Mouse (Mus musculus): ENCODE measurements around the gene Olfr1344.
A peak's percentile ranks its signal among the peaks of the same experiment; 100 is the strongest.
"Not testable (repeated sequence)": the region's sequence is repeated elsewhere in the genome, so short reads cannot be mapped to it uniquely, and the experiment has no call there.

The Olfr1344 gene

GRCm38 (mm10) chr7:6438388-6438787 is at the start of gene Olfr1344:
TSS of gene Olfr1344 (plus strand) at chr7:6438688.
- DNase-seq (ENCODE audit: low read depth, low spot score) = no peak

- no peak for DNase-seq (ENCODE audit: low read depth, low spot score)
These were observed 49.5 kb upstream of the Olfr1344 start for GRCm38 (mm10) chr7:6388971-6389370.

GRCm38 (mm10) chr7:6389449-6389848 is 49.0 kb upstream of the Olfr1344 start:
- DNase-seq (ENCODE audit: low read depth, low spot score) = no peak

- DNase-seq (ENCODE audit: low read depth, low spot score) = peak; percentile 59
These were observed 40.2 kb upstream of the Olfr1344 start, which contains the start of gene Smim17 for GRCm38 (mm10) chr7:6397996-6398975. TSS of gene Smim17 (plus strand) at chr7:6398715.

GRCm38 (mm10) chr7:6410043-6410442 is 28.4 kb upstream of the Olfr1344 start, which contains the start of gene Gm20715:
TSS of gene Gm20715 (plus strand) at chr7:6410277.
- DNase-seq (ENCODE audit: low read depth, low spot score) = peak; percentile 33

- DNase-seq (ENCODE audit: low read depth, low spot score) = no peak
These were observed 23.7 kb upstream of the Olfr1344 start for GRCm38 (mm10) chr7:6414626-6415441.

GRCm38 (mm10) chr7:6415442-6415787 is 23.1 kb upstream of the Olfr1344 start:
- DNase-seq (ENCODE audit: low read depth, low spot score) = no peak

GRCm38 (mm10) chr7:6419894-6420293 is 18.6 kb upstream of the Olfr1344 start:
- DNase-seq (ENCODE audit: low read depth, low spot score) = no peak

GRCm38 (mm10) chr7:6429381-6429780 is 9.1 kb upstream of the Olfr1344 start:
- no peak for DNase-seq (ENCODE audit: low read depth, low spot score)

- DNase-seq (ENCODE audit: low read depth, low spot score) = no peak
These were observed 8.1 kb upstream of the Olfr1344 start for GRCm38 (mm10) chr7:6430342-6430741.

- no peak for DNase-seq (ENCODE audit: low read depth, low spot score)
These were observed 2.7 kb downstream of the Olfr1344 start for GRCm38 (mm10) chr7:6441173-6441572.

- no peak for DNase-seq (ENCODE audit: low read depth, low spot score)
These were observed 9.3 kb downstream of the Olfr1344 start for GRCm38 (mm10) chr7:6447771-6448170.

GRCm38 (mm10) chr7:6455868-6456267 is 17.4 kb downstream of the Olfr1344 start, which contains the start of gene Olfr1336:
TSS of gene Olfr1336 (plus strand) at chr7:6456168.
- no peak for DNase-seq (ENCODE audit: low read depth, low spot score)

GRCm38 (mm10) chr7:6456399-6456798 is 17.9 kb downstream of the Olfr1344 start:
- DNase-seq (ENCODE audit: low read depth, low spot score) = no peak

GRCm38 (mm10) chr7:6466951-6467350 is 28.5 kb downstream of the Olfr1344 start, which contains the start of gene Olfr1346:
TSS of gene Olfr1346 (plus strand) at chr7:6467101.
- DNase-seq (ENCODE audit: low read depth, low spot score) = no peak

GRCm38 (mm10) chr7:6477633-6478032 is 39.1 kb downstream of the Olfr1344 start:
- DNase-seq (ENCODE audit: low read depth, low spot score) = not testable (repeated sequence)

- no peak for DNase-seq (ENCODE audit: low read depth, low spot score)
These were observed 48.4 kb downstream of the Olfr1344 start, which contains the start of gene Olfr5 for GRCm38 (mm10) chr7:6486841-6487240. TSS of gene Olfr5 (minus strand) at chr7:6486941.

Data from retina, postnatal 7 days (tissue).